Mouse (Mus musculus) forebrain, embryonic 13.5 days (tissue): ENCODE measurements around the gene Pcca. TPM values are rescaled to one million over a fixed set of nuclear protein-coding genes. Genes with fewer than 3 reads are reported as not detected.

Source experiments
- ATAC-seq: fragments of 200-750 bp; cut with Nextera tagmentation; 2 replicates; pipeline ENCODE4 v1.8.0; 2017
- H3K27ac ChIP-seq: fragments of 300-500 bp; sonication (generic); 2 replicates; pipeline ENCODE4 v1.5.1; 2015; ENCODE audit warnings: inconsistent platforms, mild to moderate bottlenecking, moderate library complexity
- H3K27me3 ChIP-seq: fragments of 300-500 bp; sonication (generic); 2 replicates; pipeline ENCODE4 v1.6.1; 2015; ENCODE audit warnings: mild to moderate bottlenecking, inconsistent platforms
- H3K36me3 ChIP-seq: fragments of 300-500 bp; sonication (generic); 2 replicates; pipeline ENCODE4 v1.6.1; 2015; ENCODE audit warnings: mild to moderate bottlenecking, inconsistent platforms; ENCODE audit not compliant: poor library complexity, severe bottlenecking
- H3K4me1 ChIP-seq: fragments of 300-500 bp; sonication (generic); 2 replicates; pipeline ENCODE4 v1.6.1; 2015; ENCODE audit warnings: inconsistent platforms
- H3K4me2 ChIP-seq: fragments of 300-500 bp; sonication (generic); 2 replicates; pipeline ENCODE4 v1.6.1; 2015; ENCODE audit warnings: inconsistent platforms, mild to moderate bottlenecking, moderate library complexity
- H3K4me3 ChIP-seq: fragments of 300-500 bp; sonication (generic); 2 replicates; pipeline ENCODE4 v1.5.1; 2015; ENCODE audit warnings: mild to moderate bottlenecking, inconsistent platforms
- H3K9ac ChIP-seq: fragments of 300-500 bp; sonication (generic); 2 replicates; pipeline ENCODE4 v1.6.1; 2015; ENCODE audit warnings: mild to moderate bottlenecking, inconsistent platforms
- H3K9me3 ChIP-seq: fragments of 300-500 bp; sonication (generic); replicated peaks from 2 replicates; pipeline ENCODE4 v1.6.1; 2016; ENCODE audit warnings: inconsistent platforms
- WGBS: fragments of 180-500 bp; shearing (Covaris S2); methylation state at CpG from one replicate; pipeline ENCODE4 v1.1.7; 2015; 5-methylcytosine and 5-hydroxymethylcytosine counted together
- polyA plus RNA-seq: library from polyadenylated mRNA; unstranded; fragments of >200 nt; fragmentation: Nextera tagmentation; extraction: Ambion mirVana; gene quantifications from 2 replicates; pipeline ENCODE4 v1.2.1, GENCODE M21; 2015

The Pcca gene
- polyA plus RNA-seq, 1 experiment from 2014 or later = 25.2 TPM

DNA sequence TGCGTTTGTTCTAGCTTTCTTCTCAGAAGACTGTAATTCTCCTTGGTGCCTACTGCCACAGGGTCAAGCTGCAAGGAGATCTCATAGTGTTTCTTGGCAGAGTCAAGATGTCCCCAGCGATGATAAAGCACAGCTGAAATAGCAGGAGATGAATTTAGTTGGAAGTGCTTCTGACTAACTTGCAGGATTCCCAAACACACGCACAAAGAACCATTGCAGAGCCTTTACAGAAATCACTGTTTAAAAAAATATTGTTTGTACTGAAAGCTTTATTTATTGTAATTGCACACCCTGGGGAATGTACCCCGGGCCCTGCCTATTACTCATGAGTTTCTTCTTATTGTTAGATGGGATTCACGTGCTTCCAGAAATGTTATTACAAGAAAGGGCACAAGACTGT is 385.9 kb downstream of the Pcca start:
- 85% methylated on average over 5 of the region's 5 CpGs for WGBS
- ATAC-seq = no peak

DNA sequence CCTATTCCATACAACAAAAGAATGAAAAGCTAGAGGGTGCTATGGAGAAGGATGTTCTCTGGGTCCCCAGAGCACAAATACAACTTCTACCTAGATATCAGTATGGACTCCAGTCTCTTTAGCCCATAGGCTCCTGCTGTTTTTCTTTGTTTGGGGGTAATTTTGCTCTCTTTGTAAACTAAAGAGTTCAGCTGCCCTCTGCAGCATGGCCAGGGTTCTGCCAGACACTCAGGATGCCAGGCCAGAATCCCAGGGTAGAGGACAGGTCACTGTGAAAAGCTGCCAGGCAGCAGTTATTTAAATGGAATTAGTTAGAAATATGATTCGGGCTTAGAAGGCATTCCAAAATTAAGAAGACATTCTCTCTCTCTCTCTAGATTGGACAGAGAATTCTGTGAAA is 402.3 kb downstream of the Pcca start:
- no peak overlapping the region for H3K4me2 ChIP-seq
- no peak for ATAC-seq
- no peak overlapping the region for H3K4me3 ChIP-seq
- no peaks in the 10 kb centered on the region for H3K9me3 ChIP-seq
- H3K9ac ChIP-seq = no peak overlapping the region
- 73% methylated on average over 1 of the region's 1 CpGs for WGBS
- peaks cover 40% of the 10 kb centered on the region for H3K36me3 ChIP-seq
- 0 out of 2 replicates have a peak, but pooled peaks cover under 1% of the 10 kb centered on the region for H3K4me1 ChIP-seq
- H3K27ac ChIP-seq = no peak overlapping the region
- peaks cover 4% of the 10 kb centered on the region for H3K27me3 ChIP-seq

More for the DNA sequence above, 385.9 kb downstream of the Pcca start:
- no peak overlapping the region for H3K9ac ChIP-seq
- H3K4me2 ChIP-seq = no peak overlapping the region
- H3K36me3 ChIP-seq = 0 out of 2 replicates have a peak, but pooled peaks cover 19% of the 10 kb centered on the region
- no peaks in the 10 kb centered on the region for H3K9me3 ChIP-seq
- no peaks in the 10 kb centered on the region for H3K4me1 ChIP-seq
- H3K27ac ChIP-seq = no peak overlapping the region
- H3K27me3 ChIP-seq = no peaks in the 10 kb centered on the region
- H3K4me3 ChIP-seq = no peak overlapping the region

Other genes with a start within 250 kb of the Pcca start
- gene Gm5089, start 83.2 kb upstream of the Pcca start, polyA plus RNA-seq = 1.6 and 2.1 TPM in 2 replicates
- gene Zic5, start 68.6 kb upstream of the Pcca start, polyA plus RNA-seq = 17.3 and 19.5 TPM in 2 replicates
- 10.1 and 12.0 TPM in 2 replicates for gene Zic2, start 58.9 kb upstream of the Pcca start, polyA plus RNA-seq
- gene Gm10837, start 43.7 kb upstream of the Pcca start, polyA plus RNA-seq = 0.48 and 0.56 TPM in 2 replicates